Mouse (Mus musculus): ENCODE data around the gene Svbp.

Svbp gene

DNA sequence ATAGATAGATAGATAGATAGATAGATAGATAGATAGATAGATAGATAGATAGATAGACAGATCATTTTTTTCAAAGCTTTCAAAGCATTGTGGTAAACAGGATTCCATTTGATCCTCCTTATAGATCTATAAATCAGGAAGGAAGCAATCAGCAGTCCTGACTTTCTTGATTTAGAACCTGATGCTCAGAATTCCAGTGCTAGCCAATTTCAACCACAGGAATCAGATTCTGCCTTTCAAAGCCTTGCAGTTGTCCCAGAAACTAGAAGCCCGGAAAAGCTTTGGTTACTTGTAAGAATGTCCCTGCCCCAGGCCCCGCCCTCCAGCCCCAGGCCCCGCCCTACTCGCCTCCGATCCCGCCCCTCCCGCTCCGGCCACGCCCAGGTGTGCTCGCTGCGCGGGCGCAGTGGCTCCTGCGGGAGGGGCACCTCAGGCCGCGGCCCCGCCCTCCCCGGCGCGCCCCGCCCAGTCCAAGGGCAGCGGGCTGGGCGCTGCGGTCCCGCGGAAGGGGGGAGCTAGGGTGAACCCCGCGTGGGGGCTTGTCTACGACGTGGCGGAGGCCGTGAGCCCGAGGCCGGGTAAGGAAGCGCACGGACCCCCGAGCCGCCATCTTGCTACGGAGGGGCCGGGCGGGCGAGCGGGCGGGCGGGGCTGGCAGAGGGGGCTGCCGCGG lies at the start of gene Svbp:
Svbp (plus strand) TSS at position 398 of the 673 bp plus-strand sequence.
- in situ Hi-C loops (cut with MboI; ENCODE audit: low sequenced_read_pairs), result no loop called here

- in situ Hi-C loops (cut with MboI; ENCODE audit: low sequenced_read_pairs), result no loop called here
Measured at GRCm38 (mm10) chr4:119146816-119147215, 48.3 kb upstream of the Svbp start.

DNA sequence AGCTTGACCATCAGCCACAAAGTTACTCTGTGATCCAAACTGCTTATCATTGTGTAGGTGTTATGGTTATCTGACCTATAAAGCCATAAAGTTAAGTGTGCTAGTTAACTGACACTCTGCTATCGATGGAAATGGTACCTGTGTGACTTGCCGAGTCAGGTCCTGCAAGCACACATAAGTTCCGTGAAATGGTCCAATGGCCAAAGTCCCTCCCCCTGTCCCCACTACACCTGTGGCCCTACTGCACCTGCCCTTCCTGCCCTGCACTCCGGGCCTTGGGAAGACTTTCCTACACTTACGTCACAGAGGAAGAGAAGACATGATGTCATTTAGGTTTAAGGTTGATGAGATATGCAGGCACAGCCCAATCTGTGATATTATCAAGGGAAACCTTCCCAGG lies 47.8 kb upstream of the Svbp start:
- in situ Hi-C loops (cut with MboI; ENCODE audit: low sequenced_read_pairs), result no loop called here

GRCm38 (mm10) chr4:119148741-119149140 lies 46.4 kb upstream of the Svbp start:
- in situ Hi-C loops (cut with MboI; ENCODE audit: low sequenced_read_pairs), result no loop called here

DNA sequence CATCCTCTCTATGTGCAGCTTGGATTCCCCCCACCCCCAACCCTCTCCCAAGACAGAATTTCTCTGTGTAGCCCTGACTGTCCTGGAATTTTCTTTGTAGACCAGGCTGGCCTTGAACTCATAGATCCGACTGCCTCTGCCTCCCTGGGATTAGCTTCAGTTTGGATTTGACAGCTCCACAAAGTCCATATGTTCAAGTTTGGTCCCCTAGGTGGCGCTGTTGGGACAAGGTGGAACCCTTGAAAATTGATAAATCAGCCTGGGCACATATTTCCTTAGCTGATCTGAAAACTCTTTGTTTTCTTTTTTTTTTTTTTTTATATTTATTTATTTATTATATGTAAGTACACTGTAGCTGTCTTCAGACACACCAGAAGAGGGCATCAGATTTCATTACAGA lies 37.9 kb upstream of the Svbp start:
- in situ Hi-C loops (cut with MboI; ENCODE audit: low sequenced_read_pairs), result loop anchor here (25.0 kb wide), 1 partner anchor 520 kb away; no protein-coding TSS in a partner anchor

DNA sequence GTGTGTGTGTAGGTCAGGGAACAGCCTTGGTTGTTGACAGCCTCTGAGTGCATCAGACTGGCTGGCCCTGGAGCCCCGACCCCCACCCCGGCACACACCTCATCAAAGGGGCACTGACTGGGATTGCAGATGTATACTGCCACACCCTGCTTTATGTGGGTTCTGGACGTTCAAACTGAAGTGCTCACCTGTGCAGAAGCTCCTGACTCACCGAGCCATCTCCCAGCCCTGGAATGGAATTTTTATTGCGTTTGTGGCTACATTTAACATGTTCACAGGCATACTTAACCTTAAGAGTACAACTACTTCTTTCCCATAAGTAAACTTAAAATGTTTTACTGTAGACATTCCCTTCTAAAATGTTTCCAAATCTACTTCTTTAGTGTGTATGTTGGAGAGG lies 37.2 kb upstream of the Svbp start:
- in situ Hi-C loops (cut with MboI; ENCODE audit: low sequenced_read_pairs), result loop anchor here (25.0 kb wide), 1 partner anchor 521 kb away; no protein-coding TSS in a partner anchor

GRCm38 (mm10) chr4:119161358-119161757 lies 33.7 kb upstream of the Svbp start:
- in situ Hi-C loops (cut with MboI; ENCODE audit: low sequenced_read_pairs), result loop anchor here (25.0 kb wide), 1 partner anchor 524 kb away; no protein-coding TSS in a partner anchor

DNA sequence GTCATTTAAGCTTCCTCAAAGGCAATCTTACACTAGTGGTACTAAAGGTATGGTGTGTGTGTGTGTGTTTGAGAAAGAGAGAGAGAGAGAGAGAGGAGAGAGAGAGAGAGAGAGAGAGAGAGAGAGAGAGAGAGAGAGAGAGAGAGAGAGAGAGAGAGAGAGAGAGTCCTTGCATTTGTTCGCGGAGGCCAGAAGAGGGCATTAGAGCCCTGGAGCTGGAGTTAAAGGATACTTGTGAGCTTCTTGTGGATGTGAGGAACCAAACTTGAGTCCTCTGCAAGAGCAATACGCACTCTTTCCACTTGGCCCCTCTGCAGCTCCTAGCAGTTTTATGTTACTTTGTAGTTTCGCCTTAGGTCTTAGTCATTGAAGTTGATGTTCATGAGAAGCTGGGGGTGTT lies 32.1 kb upstream of the Svbp start:
- in situ Hi-C loops (cut with MboI; ENCODE audit: low sequenced_read_pairs), result loop anchor here (25.0 kb wide), 1 partner anchor 526 kb away; no protein-coding TSS in a partner anchor

DNA sequence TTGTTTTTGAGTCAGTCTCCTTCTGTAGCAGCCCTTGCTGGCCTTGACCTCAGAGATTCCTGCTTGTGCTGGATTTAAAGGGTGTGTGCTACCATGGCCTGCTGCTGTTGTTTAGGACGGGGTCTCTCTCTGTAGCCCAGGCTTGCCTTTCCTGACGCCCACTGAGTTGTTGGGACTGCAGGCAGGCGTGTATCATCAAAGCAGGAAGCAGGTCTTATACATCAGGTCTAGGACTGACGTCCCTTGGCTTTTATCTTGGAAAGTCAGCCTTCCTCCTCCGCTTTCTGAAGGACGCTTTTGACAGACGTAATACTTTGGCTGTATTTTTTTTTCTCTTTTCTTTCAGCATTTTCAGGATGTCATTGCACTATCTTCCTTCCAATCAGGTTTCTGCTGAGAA lies 29.2 kb upstream of the Svbp start:
- in situ Hi-C loops (cut with MboI; ENCODE audit: low sequenced_read_pairs), result loop anchor here (5.0 to 25.0 kb wide), 2 partner anchors 164 to 529 kb away; no protein-coding TSS in a partner anchor

GRCm38 (mm10) chr4:119167068-119167467 lies 28.0 kb upstream of the Svbp start:
- in situ Hi-C loops (cut with MboI; ENCODE audit: low sequenced_read_pairs), result loop anchor here (5.0 to 25.0 kb wide), 2 partner anchors 165 to 530 kb away; no protein-coding TSS in a partner anchor

DNA sequence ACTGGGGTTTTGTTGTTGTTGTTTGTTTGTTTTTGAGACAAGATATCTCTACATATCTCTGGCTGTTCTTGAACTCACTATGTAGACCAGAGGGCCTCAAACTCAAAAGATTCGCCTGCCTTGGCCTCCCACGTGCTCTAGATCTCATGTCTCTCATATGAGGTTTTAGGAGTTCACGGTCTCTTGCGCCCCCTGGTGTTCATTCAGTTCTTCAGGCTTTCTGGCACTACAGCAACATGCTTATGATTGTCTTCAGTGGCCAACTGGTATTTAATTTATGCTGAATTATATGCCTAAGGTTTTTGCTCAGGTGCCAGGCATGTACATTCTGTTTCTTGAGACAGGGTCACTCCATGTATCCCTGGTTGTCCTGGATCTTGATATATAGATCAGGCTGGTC lies 27.4 kb upstream of the Svbp start:
- in situ Hi-C loops (cut with MboI; ENCODE audit: low sequenced_read_pairs), result loop anchor here (5.0 to 25.0 kb wide), 2 partner anchors 165 to 530 kb away; no protein-coding TSS in a partner anchor

- in situ Hi-C loops (cut with MboI; ENCODE audit: low sequenced_read_pairs), result loop anchor here (25.0 kb wide), 1 partner anchor 536 kb away; no protein-coding TSS in a partner anchor
Measured at GRCm38 (mm10) chr4:119172919-119173650, 22.0 kb upstream of the Svbp start.

DNA sequence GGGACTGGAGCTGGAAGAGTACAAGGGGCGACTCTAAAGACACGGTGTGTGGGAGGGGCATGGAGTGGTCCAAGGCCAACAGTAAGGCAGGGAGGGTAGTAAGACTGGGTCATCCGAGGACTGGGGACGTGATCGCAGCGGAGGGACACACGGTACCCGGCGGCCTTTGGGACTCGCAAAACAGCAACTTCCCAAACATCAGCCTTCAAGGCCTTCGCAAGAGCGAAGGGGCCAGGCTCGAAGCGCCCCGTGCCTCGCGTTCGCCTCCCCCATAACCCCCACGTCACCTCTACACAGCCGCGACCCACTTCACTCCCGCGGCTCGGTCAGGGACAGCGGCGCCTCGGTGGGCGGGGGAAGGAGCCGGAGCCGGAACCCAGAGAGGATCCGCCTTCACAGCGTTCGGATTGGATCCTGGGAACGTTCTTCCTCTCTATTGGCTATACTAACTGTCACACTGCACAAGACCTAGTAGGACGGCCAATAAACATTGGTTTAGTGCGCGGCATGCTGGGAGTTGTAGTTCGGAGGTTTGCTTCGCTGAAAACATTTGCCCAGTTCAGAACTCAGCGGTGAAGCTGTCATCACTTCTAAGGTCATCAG lies 21.2 kb upstream of the Svbp start, which contains the start of gene Zfp691:
Zfp691 (minus strand) TSS at position 345 of the 603 bp plus-strand sequence.
- in situ Hi-C loops (cut with MboI; ENCODE audit: low sequenced_read_pairs), result loop anchor here (25.0 kb wide), 1 partner anchor 537 kb away; no protein-coding TSS in a partner anchor

DNA sequence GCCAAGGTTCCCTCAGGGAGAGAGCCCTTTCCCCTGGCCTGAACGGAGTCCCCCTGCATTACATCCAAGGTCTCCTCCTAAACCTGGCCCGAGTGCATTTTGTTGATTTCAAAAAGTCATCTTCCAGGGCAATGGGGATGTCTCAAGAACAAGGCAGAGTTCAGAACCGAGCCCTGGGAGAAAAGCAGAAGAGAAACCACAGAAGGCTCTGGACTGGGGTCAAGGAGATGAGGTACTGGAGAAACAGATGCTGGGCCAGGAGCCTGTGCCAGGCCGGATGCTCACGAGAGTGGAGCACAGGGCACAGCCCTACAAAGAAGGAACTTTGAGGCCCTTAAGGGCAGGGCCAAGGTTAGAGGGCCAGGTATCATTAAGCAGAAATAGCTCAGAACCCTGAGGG lies 17.4 kb upstream of the Svbp start:
- in situ Hi-C loops (cut with MboI; ENCODE audit: low sequenced_read_pairs), result no loop called here

GRCm38 (mm10) chr4:119178331-119178730 lies 16.8 kb upstream of the Svbp start:
- in situ Hi-C loops (cut with MboI; ENCODE audit: low sequenced_read_pairs), result no loop called here

- in situ Hi-C loops (cut with MboI; ENCODE audit: low sequenced_read_pairs), result no loop called here
Measured at GRCm38 (mm10) chr4:119180133-119180707, 14.9 kb upstream of the Svbp start.

DNA sequence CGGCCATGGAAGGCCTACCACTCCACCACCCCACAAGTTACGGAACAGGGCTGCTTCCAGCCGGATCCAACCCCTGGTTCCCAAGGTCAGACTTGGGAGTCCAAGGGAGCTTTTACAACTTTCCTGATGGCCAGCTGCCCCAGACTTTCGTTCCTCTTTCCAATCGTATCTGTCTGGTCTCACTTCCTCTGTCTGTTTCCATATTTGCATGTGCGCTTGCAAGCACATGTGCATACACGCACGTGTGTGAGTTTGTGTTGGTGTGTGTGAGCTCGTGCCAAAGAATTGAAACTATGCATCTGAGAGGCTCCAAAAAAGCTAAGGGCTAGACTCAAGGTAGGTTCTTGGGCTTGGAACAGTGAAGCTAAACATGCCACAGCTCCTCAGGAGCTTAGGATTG lies 13.7 kb upstream of the Svbp start:
- in situ Hi-C loops (cut with MboI; ENCODE audit: low sequenced_read_pairs), result no loop called here

DNA sequence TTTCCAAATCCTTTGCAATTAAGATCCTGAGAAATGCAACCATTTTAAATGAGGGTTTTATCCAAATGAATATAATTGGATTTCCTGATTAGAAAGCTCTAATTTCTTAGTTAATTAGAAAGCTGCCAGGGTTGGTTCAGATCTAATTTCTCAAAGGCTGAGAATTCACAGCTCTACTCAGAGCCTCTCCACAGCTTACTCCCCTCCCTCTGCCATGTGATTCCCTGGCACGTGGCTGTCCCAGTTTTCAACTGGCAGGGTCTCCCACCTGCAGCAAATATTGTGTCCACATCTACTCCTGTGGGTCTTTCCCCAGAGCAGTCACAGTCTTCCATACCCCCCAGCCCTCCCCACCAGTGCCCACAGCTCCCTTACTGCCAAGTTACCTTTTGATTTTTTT lies 11.6 kb upstream of the Svbp start:
- in situ Hi-C loops (cut with MboI; ENCODE audit: low sequenced_read_pairs), result no loop called here

DNA sequence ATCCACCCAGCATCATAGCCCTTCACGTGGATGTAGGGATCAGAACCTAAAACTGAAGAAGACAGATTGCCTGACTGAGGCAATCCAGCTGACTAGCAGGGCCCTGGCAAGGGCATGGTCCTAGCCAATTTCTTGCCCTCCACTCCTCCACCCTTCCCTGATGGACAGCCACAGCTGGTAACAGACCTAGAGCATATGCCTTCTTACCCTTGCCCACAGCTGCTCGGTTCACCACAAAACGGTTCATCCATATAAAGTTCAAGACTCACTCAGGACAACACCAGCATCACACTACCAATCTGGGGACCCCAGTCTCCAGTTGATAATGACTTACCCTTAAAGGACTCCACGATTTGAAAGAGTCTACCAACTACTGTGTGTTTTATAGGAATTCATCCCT lies 9.3 kb upstream of the Svbp start:
- in situ Hi-C loops (cut with MboI; ENCODE audit: low sequenced_read_pairs), result no loop called here

DNA sequence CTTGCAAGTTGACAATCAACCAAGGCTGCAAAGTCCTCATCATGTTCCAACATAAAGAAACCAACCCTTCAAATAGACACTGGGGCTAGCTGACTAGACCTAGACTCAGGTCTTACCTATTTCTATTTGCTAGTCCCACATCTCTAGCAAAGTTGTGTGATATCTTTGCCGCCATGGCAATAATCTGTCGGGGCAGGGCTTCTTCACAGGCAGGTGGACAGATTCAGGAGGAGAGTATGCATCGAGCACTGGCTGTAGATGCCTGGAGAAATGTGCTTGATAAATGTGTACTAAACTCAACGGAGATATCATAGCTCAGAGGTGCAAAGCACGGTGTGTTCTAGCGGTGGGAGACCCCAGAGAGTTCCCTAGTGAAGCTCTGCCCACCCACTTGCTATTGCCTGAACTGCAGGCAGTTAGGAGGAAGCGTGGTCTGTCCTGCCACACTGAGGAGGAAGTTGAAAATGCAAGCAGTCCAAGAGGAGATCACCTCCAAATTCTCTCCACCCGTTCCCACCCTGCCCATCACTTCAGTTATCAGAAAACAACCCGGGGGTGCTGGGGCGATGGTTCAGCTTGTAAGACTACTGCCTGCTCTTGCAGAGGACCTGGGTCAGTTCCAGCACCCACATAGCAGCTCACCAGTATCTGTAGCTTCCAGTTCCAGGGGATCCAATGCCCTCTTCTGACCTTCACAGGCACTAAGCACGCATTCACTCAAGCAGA lies 6.9 kb upstream of the Svbp start:
- in situ Hi-C loops (cut with MboI; ENCODE audit: low sequenced_read_pairs), result no loop called here

Data from CH12F3 (cell line).